Mouse (Mus musculus): ENCODE data around the gene Atp6v0a2.
"Not testable (repeated sequence)": the region's sequence is repeated elsewhere in the genome, so short reads cannot be mapped to it uniquely, and the experiment has no call there.

Gene Atp6v0a2
- long read RNA-seq, experiment 1, full-length matches to known transcripts: 20 of 30 reads
- long read RNA-seq, experiment 1, partial matches to known transcripts: 2 of 30 reads
- long read RNA-seq, experiment 1, other reads (novel, unspliced or antisense): 8 of 30 reads
- long read RNA-seq, experiment 2, full-length matches to known transcripts: 28 of 42 reads
- long read RNA-seq, experiment 2, partial matches to known transcripts: 4 of 42 reads
- long read RNA-seq, experiment 2, other reads (novel, unspliced or antisense): 10 of 42 reads

GRCm38 (mm10) chr5:124628448-124629363, at the start of gene Atp6v0a2:
Gene Atp6v0a2, plus strand, starts transcription at chr5:124628576.
- intact Hi-C loops (cut with DNase I): no loop called here

DNA sequence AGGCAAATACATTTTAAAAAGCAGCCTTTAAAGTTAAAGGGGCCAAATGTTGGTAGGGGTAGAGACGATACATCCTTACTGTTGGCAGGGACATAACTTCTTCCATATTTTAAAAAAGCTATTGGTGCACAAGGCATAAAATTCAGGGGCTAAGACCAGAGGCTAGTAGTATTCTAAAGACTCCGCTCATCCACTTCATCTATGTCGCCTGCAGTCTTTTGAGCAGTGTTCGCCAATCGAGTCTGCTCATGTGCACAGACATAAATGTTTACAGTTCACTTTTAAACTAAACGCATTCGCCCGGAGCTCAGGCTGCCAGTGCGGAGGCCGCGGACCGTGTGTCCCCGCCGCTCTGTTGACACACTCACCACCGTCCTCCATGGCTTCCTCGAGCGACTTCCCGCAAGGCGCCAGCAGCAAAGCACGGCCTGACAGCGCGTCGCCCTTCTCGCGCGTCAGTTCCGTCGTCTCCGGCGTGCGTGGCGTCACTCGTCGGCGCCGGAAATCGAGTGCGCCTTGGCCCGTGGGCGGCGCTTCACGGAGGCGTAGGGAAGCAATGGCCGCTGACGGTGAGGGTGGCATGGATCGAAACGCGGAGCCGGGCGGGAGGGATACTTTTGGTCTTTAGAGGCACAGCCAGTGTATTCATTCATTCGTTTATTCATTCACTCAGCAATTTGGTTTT, 49.6 kb upstream of the Atp6v0a2 start, which contains the start of the genes Eif2b1 and Gtf2h3:
TSS of gene Eif2b1 (minus strand) at position 499 of the 685 bp plus-strand sequence.
TSS of gene Gtf2h3 (plus strand) at position 508 of the 685 bp plus-strand sequence.
- intact Hi-C loops (cut with DNase I): no loop called here

DNA sequence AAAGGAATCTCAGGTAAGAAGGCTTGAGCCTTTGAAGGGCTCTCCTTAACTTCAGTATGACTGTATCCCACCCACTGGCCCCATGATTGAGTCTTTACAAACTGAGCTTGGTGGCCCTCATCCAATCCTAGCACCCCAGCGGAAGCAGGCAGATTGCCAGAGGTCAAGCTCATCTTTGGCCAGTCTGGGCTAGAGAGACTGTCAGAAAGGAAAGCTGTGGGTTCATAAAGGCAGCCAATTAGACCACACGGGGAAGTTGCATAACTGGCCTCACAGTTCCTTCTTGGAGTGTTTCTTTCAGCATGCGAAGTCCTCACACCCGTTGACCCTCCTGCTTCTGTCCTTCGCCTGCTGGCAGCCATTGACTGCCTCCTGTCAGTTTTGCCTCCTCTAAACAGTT, 45.9 kb upstream of the Atp6v0a2 start:
- intact Hi-C loops (cut with DNase I): no loop called here

GRCm38 (mm10) chr5:124592768-124593167, 35.6 kb upstream of the Atp6v0a2 start:
- intact Hi-C loops (cut with DNase I): no loop called here

- intact Hi-C loops (cut with DNase I): no loop called here
Observed at GRCm38 (mm10) chr5:124598224-124599174, 29.9 kb upstream of the Atp6v0a2 start.

- intact Hi-C loops (cut with DNase I): not testable (repeated sequence)
Observed at GRCm38 (mm10) chr5:124599726-124600125, 28.6 kb upstream of the Atp6v0a2 start.

GRCm38 (mm10) chr5:124602349-124602748, 26.0 kb upstream of the Atp6v0a2 start:
- intact Hi-C loops (cut with DNase I): no loop called here

GRCm38 (mm10) chr5:124604296-124604695, 24.1 kb upstream of the Atp6v0a2 start:
- intact Hi-C loops (cut with DNase I): no loop called here

DNA sequence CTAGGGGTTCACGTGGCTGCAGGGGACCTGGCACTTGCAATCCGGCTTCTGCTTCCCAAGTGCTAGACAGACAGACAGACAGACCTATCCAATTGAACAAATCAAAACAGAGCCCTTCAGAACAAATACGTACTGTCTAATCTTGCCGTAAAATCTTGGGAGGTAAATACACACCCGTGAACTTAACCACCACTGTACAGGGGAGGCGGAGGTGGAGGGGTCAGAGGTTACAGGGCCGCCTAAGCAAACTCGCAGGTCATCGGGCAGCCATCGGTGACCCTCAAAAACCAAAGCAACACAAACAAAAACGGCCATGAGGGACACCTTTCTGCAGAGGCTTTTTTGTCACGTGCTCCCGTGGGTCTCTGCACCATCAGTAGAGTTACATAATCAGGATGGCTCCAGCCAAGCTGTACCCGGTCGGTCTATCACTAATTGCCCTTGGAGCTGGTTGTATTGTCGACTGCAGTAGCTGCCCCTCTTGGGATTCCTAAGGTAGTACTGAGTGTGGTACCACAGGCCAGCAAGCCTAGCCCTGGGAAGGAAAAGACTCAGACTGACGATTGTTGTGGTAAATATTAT, 23.2 kb upstream of the Atp6v0a2 start:
- intact Hi-C loops (cut with DNase I): no loop called here

GRCm38 (mm10) chr5:124610965-124611364, 17.4 kb upstream of the Atp6v0a2 start:
- intact Hi-C loops (cut with DNase I): no loop called here

DNA sequence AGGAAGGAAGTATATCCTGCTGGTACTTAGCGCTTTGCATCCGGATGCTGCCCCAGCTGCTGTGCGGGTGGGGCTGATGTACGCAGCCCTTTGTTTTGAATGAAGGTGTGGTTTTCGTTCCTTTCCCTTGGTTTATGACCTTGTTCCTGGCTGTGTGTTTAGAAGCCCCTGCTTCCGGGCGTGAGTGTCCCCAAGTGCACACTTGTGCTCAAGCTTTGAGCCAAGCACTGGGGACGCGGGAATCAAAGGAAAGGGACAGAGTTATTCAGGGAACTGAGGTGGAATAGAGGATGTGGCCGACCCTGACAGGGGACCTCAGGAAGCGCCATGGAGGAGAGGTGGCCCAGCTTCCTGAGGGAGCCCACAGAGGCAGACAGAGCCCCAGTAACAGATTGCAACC, 13.7 kb upstream of the Atp6v0a2 start:
- intact Hi-C loops (cut with DNase I): no loop called here

- intact Hi-C loops (cut with DNase I): no loop called here
Observed at GRCm38 (mm10) chr5:124618711-124619110, 9.7 kb upstream of the Atp6v0a2 start.

DNA sequence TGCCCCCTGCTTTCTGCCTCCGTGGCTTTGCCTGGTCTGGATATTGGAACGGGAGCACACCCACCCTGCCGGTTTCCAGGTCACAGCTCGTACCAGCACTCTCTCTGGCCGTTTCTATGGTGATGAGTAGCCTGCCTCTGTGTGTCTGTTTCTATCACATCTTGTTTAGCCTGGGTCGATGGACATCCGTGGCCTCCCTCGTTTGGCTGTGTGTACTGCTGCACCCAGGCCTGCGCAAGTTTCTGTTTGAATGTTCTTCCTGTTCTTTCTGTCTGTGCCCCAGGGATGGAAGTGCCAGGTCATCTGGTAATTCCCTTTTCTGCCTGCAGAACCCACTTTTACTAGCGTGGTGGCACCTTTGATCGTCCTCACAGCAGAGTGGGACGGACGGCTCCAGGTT, 7.0 kb upstream of the Atp6v0a2 start:
- intact Hi-C loops (cut with DNase I): no loop called here

DNA sequence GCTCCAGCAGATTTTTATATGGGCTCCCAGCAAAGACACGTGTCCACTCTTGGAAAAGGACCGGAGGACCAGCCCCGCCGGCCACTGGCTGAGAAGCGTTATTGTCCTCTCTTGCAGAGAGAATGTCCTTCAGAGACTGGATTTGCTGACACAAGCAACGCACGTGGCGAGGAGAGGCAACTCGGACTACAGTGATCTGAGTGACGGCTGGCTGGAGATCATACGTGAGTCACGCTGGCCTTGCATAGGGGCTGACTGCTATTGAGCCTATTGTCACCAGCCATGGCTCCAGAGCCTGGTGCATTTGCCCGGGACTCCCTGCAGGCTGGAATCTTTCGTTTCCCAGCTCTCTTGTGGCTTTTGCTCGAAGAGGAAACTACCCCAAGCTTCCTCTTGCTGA, 5.5 kb upstream of the Atp6v0a2 start:
- intact Hi-C loops (cut with DNase I): no loop called here

DNA sequence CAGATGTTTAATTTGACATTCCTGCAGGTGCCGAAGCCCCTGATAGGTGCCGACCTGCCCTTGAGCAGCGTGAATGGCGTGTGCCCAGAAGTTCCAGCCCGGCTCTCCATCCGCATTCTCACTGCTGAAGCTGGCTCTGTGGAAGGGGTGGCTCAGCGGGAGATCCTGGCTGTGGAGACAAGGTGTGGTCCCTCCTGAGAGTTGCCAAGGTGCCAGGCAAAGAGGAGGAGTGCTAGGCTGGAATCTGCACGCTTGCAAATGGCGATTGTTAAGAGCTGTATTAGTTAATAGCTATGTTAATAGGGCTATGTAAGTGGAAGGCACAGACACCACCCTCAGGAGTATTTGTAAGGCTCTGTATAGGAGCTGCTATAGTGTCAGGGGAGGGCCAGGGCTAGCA, 4.1 kb upstream of the Atp6v0a2 start:
- intact Hi-C loops (cut with DNase I): no loop called here

GRCm38 (mm10) chr5:124629641-124630040, 1.3 kb downstream of the Atp6v0a2 start:
- intact Hi-C loops (cut with DNase I): no loop called here

- intact Hi-C loops (cut with DNase I): no loop called here
Observed at GRCm38 (mm10) chr5:124631685-124632084, 3.3 kb downstream of the Atp6v0a2 start.

DNA sequence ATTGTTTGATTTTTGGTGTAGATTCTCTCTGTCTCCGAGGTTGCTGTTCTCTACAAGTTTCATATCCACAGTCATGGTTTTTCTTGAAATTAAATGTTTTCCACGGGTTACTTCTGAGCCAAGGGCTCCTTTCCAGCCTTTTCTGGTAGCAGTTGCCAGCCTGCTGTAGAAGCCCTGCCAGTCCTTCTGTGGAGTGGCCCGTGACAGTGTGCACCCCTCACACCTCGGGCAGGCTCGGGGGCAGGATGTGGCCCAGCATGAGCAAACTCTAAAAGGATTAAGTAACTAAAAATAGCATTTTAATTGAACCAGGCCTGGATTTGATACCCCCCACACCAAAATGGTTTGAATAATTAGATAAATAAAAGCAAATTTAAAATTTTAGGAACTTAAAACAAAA, 4.1 kb downstream of the Atp6v0a2 start:
- intact Hi-C loops (cut with DNase I): no loop called here

- intact Hi-C loops (cut with DNase I): no loop called here
Observed at GRCm38 (mm10) chr5:124633425-124633824, 5.0 kb downstream of the Atp6v0a2 start.

DNA sequence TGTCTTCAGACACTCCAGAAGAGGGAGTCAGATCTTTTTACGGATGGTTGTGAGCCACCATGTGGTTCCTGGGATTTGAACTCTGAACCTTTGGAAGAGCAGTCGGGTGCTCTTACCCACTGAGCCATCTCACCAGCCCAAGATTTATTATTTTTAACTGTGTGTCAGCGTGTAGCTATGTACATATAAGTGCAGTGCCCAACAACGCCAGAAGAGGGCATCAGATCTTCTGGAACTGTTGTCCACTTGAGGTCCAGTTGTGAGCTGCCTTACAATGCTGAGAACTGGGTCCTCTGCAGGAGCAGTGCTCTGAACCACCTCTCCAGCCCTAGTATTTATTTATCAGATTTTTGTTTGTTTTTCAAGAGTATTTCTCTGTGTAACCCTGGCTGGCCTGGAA, 6.7 kb downstream of the Atp6v0a2 start:
- intact Hi-C loops (cut with DNase I): not testable (repeated sequence)
